ENCODE assay signal across 17 mouse cellular contexts in the genomic region with DNA sequence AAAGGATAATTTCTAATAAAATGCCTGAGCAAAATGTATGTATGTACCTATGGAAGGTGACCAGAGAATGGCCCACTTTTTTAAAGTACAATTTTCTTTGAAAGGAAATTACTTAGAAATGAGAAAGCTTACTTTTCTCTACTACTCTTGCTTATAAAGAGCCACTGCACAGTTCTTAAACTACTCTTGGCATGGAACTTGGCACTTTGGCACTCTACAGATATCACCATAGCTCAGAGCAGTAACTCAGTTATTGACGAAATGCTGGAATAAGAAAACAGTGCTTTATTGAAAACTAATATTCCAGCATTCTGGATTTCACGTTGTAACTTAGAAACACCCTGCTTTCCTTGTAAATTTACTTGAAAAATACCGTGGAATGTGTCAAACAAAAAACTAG. TPM values are rescaled to one million over a fixed set of nuclear protein-coding genes. Genes with fewer than 3 reads are reported as not detected.
A peak's percentile ranks its signal among the peaks of the same experiment; 100 is the strongest.
DNase-seq lines count a peak whose midpoint lies in the region; ATAC-seq and TF ChIP-seq lines count a peak whose summit lies in the region.
"Had no signal": no experiment of that assay in that cellular context is flagged by ENCODE, and none has a peak within 500 bp of the region (broad histone marks: within the 10 kb centered on the region; RNA-seq: fewer than 3 reads in every experiment).

No protein-coding gene starts in this region.

- H3K4me1 ChIP-seq in forebrain, embryonic 14.5 days (ENCODE audit: control insufficient read depth, insufficient read depth, low read length), result peaks cover 18% of the 10 kb centered on the region
- H3K4me1 ChIP-seq in forebrain, embryonic 16.5 days (replicated peaks; ENCODE audit: control insufficient read depth, insufficient read depth, low read length), result peaks cover 28% of the 10 kb centered on the region
- H3K4me1 ChIP-seq in hindbrain, embryonic 15.5 days (replicated peaks), result peaks cover 41% of the 10 kb centered on the region
- H3K4me1 ChIP-seq in hindbrain, embryonic 14.5 days (replicated peaks; ENCODE audit: control insufficient read depth, insufficient read depth, low read length), result peaks cover 21% of the 10 kb centered on the region
- peaks cover 27% of the 10 kb centered on the region; the same call in 1 of the 2 replicates for H3K4me1 ChIP-seq in lung, postnatal 0 days (ENCODE audit: insufficient read depth, low read depth, low read length)

- H3K9ac ChIP-seq in forebrain, embryonic 14.5 days (ENCODE audit: low read length), result no peak overlapping the region
- no peak overlapping the region for H3K9ac ChIP-seq in forebrain, embryonic 16.5 days (replicated peaks; ENCODE audit: low read depth, low read length)
- no peak overlapping the region for H3K9ac ChIP-seq in hindbrain, embryonic 15.5 days
- no peak overlapping the region for H3K9ac ChIP-seq in hindbrain, embryonic 14.5 days
- no peak overlapping the region for H3K9ac ChIP-seq in lung, postnatal 0 days (replicated peaks; ENCODE audit: low read depth)
- H3K9ac ChIP-seq: limb, embryonic 15.5 days had no signal

- no peaks in the 10 kb centered on the region for H3K27me3 ChIP-seq in forebrain, embryonic 14.5 days (replicated peaks; ENCODE audit: control insufficient read depth, insufficient read depth, low read length)
- H3K27me3 ChIP-seq in forebrain, embryonic 16.5 days (replicated peaks; ENCODE audit: control insufficient read depth, insufficient read depth, low read length), result no peaks in the 10 kb centered on the region
- H3K27me3 ChIP-seq in hindbrain, embryonic 15.5 days, result no peaks in the 10 kb centered on the region
- H3K27me3 ChIP-seq in hindbrain, embryonic 14.5 days (ENCODE audit: control insufficient read depth, insufficient read depth, low read length), result no peaks in the 10 kb centered on the region
- no peaks in the 10 kb centered on the region for H3K27me3 ChIP-seq in lung, postnatal 0 days (replicated peaks; ENCODE audit: insufficient read depth, low read length)
- no peaks in the 10 kb centered on the region for H3K27me3 ChIP-seq in myocyte (ENCODE audit: control insufficient read depth, insufficient read depth, insufficient read length)
- H3K27me3 ChIP-seq: limb, embryonic 15.5 days had no signal

- H3K27ac ChIP-seq in forebrain, embryonic 14.5 days (ENCODE audit: low read depth, low read length), result no peak overlapping the region
- H3K27ac ChIP-seq in forebrain, embryonic 16.5 days (ENCODE audit: low read length), result no peak overlapping the region
- H3K27ac ChIP-seq in hindbrain, embryonic 15.5 days (replicated peaks), result no peak overlapping the region
- H3K27ac ChIP-seq in hindbrain, embryonic 14.5 days, result no peak overlapping the region
- no peak overlapping the region for H3K27ac ChIP-seq in lung, postnatal 0 days (ENCODE audit: low read length)
- H3K27ac ChIP-seq: forebrain, embryonic 10.5 days; limb, embryonic 15.5 days had no signal

- H3ac ChIP-seq in myocyte (ENCODE audit: control insufficient read depth, insufficient read length), result no peak overlapping the region

- no peak for ATAC-seq in forebrain, embryonic 14.5 days
- no peak for ATAC-seq in forebrain, embryonic 16.5 days
- no peak for ATAC-seq in hindbrain, embryonic 15.5 days (ENCODE audit: low FRiP score, low read depth)
- ATAC-seq in hindbrain, embryonic 14.5 days (ENCODE audit: low FRiP score), result no peak
- no peak for ATAC-seq in lung, postnatal 0 days

- no peak overlapping the region for H3K4me3 ChIP-seq in forebrain, embryonic 14.5 days (ENCODE audit: low read depth, low read length)
- no peak overlapping the region for H3K4me3 ChIP-seq in forebrain, embryonic 16.5 days (replicated peaks; ENCODE audit: low read length)
- no peak overlapping the region for H3K4me3 ChIP-seq in hindbrain, embryonic 15.5 days
- H3K4me3 ChIP-seq in hindbrain, embryonic 14.5 days (replicated peaks; ENCODE audit: low read length), result no peak overlapping the region
- no peak overlapping the region for H3K4me3 ChIP-seq in lung, postnatal 0 days (ENCODE audit: low read depth, low read length)
- peak overlapping the region; percentile 59 for H3K4me3 ChIP-seq in myocyte
- H3K4me3 ChIP-seq: forebrain, embryonic 10.5 days had no signal

- intact Hi-C loops in left cerebral cortex, postnatal 10 days (cut with DNase I), result loop anchor here (10.0 kb wide), 1 partner anchor 262 kb away; no protein-coding TSS in a partner anchor

- 83% methylated on average over 3 of the region's 3 CpGs for whole genome bisulfite sequencing in forebrain, embryonic 14.5 days
- WGBS in forebrain, embryonic 16.5 days, result 71% methylated on average over 3 of the region's 3 CpGs
- 79% methylated on average over 3 of the region's 3 CpGs for WGBS in hindbrain, embryonic 15.5 days
- WGBS in hindbrain, embryonic 14.5 days, result 85% methylated on average over 3 of the region's 3 CpGs
- 72% methylated on average over 3 of the region's 3 CpGs for WGBS in lung, postnatal 0 days

- H3K9me3 ChIP-seq in forebrain, embryonic 14.5 days (replicated peaks; ENCODE audit: control insufficient read depth, low read length), result no peaks in the 10 kb centered on the region
- H3K9me3 ChIP-seq in forebrain, embryonic 16.5 days (ENCODE audit: control insufficient read depth, low read length), result no peaks in the 10 kb centered on the region
- H3K9me3 ChIP-seq in hindbrain, embryonic 15.5 days, result no peaks in the 10 kb centered on the region
- no peaks in the 10 kb centered on the region for H3K9me3 ChIP-seq in hindbrain, embryonic 14.5 days (ENCODE audit: control insufficient read depth, low read length)
- H3K9me3 ChIP-seq in lung, postnatal 0 days (ENCODE audit: low read length), result no peaks in the 10 kb centered on the region
- H3K9me3 ChIP-seq: forebrain, embryonic 10.5 days; limb, embryonic 15.5 days had no signal

- peaks cover 78% of the 10 kb centered on the region for H3K79me2 ChIP-seq in myocyte (ENCODE audit: control insufficient read depth, insufficient read depth)

- TF ChIP-seq POLR2A in myocyte (IDR thresholded peaks at IDR 0.05; ENCODE audit: insufficient read length, low read depth), result no peak

- 0 out of 2 replicates have a peak, but pooled peaks cover 4% of the 10 kb centered on the region for H3K36me3 ChIP-seq in forebrain, embryonic 14.5 days (ENCODE audit: control insufficient read depth, insufficient read depth, low read length)
- H3K36me3 ChIP-seq in forebrain, embryonic 16.5 days (ENCODE audit: control insufficient read depth, insufficient read depth), result no peaks in the 10 kb centered on the region; the same call in 1 of the 2 replicates
- H3K36me3 ChIP-seq in hindbrain, embryonic 15.5 days, result peaks cover under 1% of the 10 kb centered on the region
- peaks cover 6% of the 10 kb centered on the region; the same call in 1 of the 2 replicates for H3K36me3 ChIP-seq in hindbrain, embryonic 14.5 days (replicated peaks; ENCODE audit: control insufficient read depth, insufficient read depth)
- no peaks in the 10 kb centered on the region for H3K36me3 ChIP-seq in lung, postnatal 0 days (ENCODE audit: insufficient read depth, low read length)
- H3K36me3 ChIP-seq in myocyte (ENCODE audit: control insufficient read depth, insufficient read depth), result peaks cover 16% of the 10 kb centered on the region

- TF ChIP-seq CTCF in lung, postnatal 0 days (IDR thresholded peaks at IDR 0.05), result no peak

- no peak overlapping the region for H3K4me2 ChIP-seq in forebrain, embryonic 14.5 days (ENCODE audit: low read length)
- H3K4me2 ChIP-seq in forebrain, embryonic 16.5 days (ENCODE audit: low read length), result no peak overlapping the region
- H3K4me2 ChIP-seq in hindbrain, embryonic 15.5 days, result peak overlapping the region; percentile 82
- H3K4me2 ChIP-seq in hindbrain, embryonic 14.5 days (replicated peaks), result no peak overlapping the region
- H3K4me2 ChIP-seq in lung, postnatal 0 days (replicated peaks; ENCODE audit: low read depth, low read length), result 0 out of 2 replicates have a peak overlapping the region, but pooled peaks have one; percentile 1
- H3K4me2 ChIP-seq in myocyte (ENCODE audit: low read depth), result peak overlapping the region; percentile 93
- H3K4me2 ChIP-seq: limb, embryonic 15.5 days had no signal

- peak; percentile 28 for DNase-seq in forebrain, embryonic 14.5 days (ENCODE audit: low spot score)
- DNase-seq in hindbrain, embryonic 14.5 days (ENCODE audit: low spot score), result no peak
- no peak for DNase-seq in lung, postnatal 0 days (ENCODE audit: low spot score)
- DNase-seq in lung, postnatal 14 days, result no peak
- DNase-seq in left cerebral cortex, postnatal 10 days (ENCODE audit: extremely low spot score in 1 of 2, low spot score in 2 of 2), result no peak
- DNase-seq: adrenal gland, adult 8-10 months; cerebellum, adult 11-12 months; cerebellum, postnatal 36 days; kidney, adult 18-20 months; kidney, postnatal 4 days; thymus, postnatal 4 days had no signal

- no peak for TF ChIP-seq EP300 in lung, postnatal 0 days (IDR thresholded peaks at IDR 0.05)

TF ChIP-seq in myocyte, 11 proteins besides CTCF, POLR2A, EP300 and RAD21 (continues in another document):
- TF ChIP-seq E2F4 (IDR thresholded peaks at IDR 0.05; ENCODE audit: insufficient read depth), result no peak
- no peak for TF ChIP-seq CEBPB (IDR thresholded peaks at IDR 0.05; ENCODE audit: insufficient read depth, poor library complexity, severe bottlenecking)
- no peak for TF ChIP-seq TCF3 (IDR thresholded peaks at IDR 0.05; ENCODE audit: insufficient read length, low read depth)
- no peak for TF ChIP-seq SRF (IDR thresholded peaks at IDR 0.05; ENCODE audit: control insufficient read depth, insufficient read length, low read depth)
- TF ChIP-seq MYOD1 (IDR thresholded peaks at IDR 0.05; ENCODE audit: control insufficient read depth in 1 of 3, insufficient read length in 2 of 3, low read depth in 2 of 3), result no peak
- TF ChIP-seq MAX (IDR thresholded peaks at IDR 0.05; ENCODE audit: low read depth), result no peak

RNA-seq across cellular contexts. Expression of a gene that starts 3.0 kb away (rescaled TPM):
- polyA plus RNA-seq in forebrain, embryonic 14.5 days (2014; fragmentation: Nextera tagmentation; extraction: Ambion mirVana), result 84.7 and 99.5 TPM in 2 replicates
- polyA plus RNA-seq in forebrain, embryonic 16.5 days (2015; fragmentation: Nextera tagmentation; extraction: Ambion mirVana), result 93.4 and 106 TPM in 2 replicates
- 111 and 112 TPM in 2 replicates for polyA plus RNA-seq in hindbrain, embryonic 15.5 days (2015; fragmentation: Nextera tagmentation; extraction: Ambion mirVana)
- 134 and 138 TPM in 2 replicates for polyA plus RNA-seq in hindbrain, embryonic 14.5 days (2014; fragmentation: Nextera tagmentation; extraction: Ambion mirVana)
- polyA plus RNA-seq in lung, postnatal 0 days (2015; fragmentation: Nextera tagmentation; extraction: Ambion mirVana), result 173 and 175 TPM in 2 replicates
- polyA plus RNA-seq in myocyte (2012; fragmentation: generic; extraction: Trizol), result 288 TPM
- 100 to 1,000 TPM; 107 to 113 TPM for total RNA-seq in left cerebral cortex, postnatal 10 days (2021)

RNA-seq across cellular contexts. Expression of a gene that starts 43.7 kb away (rescaled TPM):
- 0.38 and 0.47 TPM in 2 replicates for polyA plus RNA-seq in forebrain, embryonic 14.5 days (2014; fragmentation: Nextera tagmentation; extraction: Ambion mirVana)
- 0.35 and 0.70 TPM in 2 replicates for polyA plus RNA-seq in forebrain, embryonic 16.5 days (2015; fragmentation: Nextera tagmentation; extraction: Ambion mirVana)
- polyA plus RNA-seq in hindbrain, embryonic 15.5 days (2015; fragmentation: Nextera tagmentation; extraction: Ambion mirVana), result 0.13 and 0.16 TPM in 2 replicates
- 0.21 and 0.27 TPM in 2 replicates for polyA plus RNA-seq in hindbrain, embryonic 14.5 days (2014; fragmentation: Nextera tagmentation; extraction: Ambion mirVana)
- 8.9 and 9.9 TPM in 2 replicates for polyA plus RNA-seq in lung, postnatal 0 days (2015; fragmentation: Nextera tagmentation; extraction: Ambion mirVana)
- polyA plus RNA-seq in myocyte (2012; fragmentation: generic; extraction: Trizol), result not detected
- under 1 TPM; 0.67 to 0.88 TPM for total RNA-seq in left cerebral cortex, postnatal 10 days (2021)
- polyA plus RNA-seq: forebrain, embryonic 10.5 days; midbrain, embryonic 11.5 days had no signal

Comparison
In these comparisons a context has a peak if more than half of its experiments do, and no peak if none do; other contexts are left out.
1. H3K4me2 ChIP-seq: peak in hindbrain, embryonic 15.5 days (single experiment), lung, postnatal 0 days (single experiment) and myocyte (single experiment); none in forebrain, embryonic 14.5 days (single experiment), forebrain, embryonic 16.5 days (single experiment) and hindbrain, embryonic 14.5 days (single experiment).